Mouse (Mus musculus): ENCODE measurements at regions not wholly inside any gene's neighbourhood (a gene's known extent, or its start where the extent isn't known, plus 50 kb on each side); places are given as distances from the start of the nearest gene placed in this dataset.
A peak's percentile ranks its signal among the peaks of the same experiment; 100 is the strongest.

GRCm38 (mm10) chr4:124178401-124179018 is 260.7 kb upstream of the 4930535I16Rik start:
- DNase-seq (ENCODE audit: extremely low spot score), result peak; percentile 53

DNA sequence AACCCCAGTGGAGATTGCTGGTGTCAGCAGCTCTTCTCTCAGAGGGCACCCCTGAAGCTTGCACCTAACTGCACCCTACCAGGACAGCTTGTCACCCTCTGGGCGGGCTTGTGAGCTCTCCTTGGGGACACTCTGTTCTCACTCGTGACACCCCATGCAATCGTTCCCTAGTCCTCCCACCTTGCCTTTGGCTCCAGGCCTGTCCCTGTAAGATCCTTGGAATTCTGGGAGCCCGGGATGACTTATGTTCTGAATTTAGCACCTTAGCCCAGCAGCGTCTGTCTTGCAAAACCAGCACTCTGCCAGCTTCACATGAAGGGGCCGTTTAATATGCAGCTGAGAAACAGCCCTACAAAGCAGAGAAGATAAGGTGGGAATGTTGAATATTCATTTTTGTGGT is 257.7 kb upstream of the 4930535I16Rik start:
- DNase-seq (ENCODE audit: extremely low spot score), result no peak

- no peak for DNase-seq (ENCODE audit: extremely low spot score)
These were observed 236.8 kb upstream of the 4930535I16Rik start for GRCm38 (mm10) chr4:124154627-124155026.

DNA sequence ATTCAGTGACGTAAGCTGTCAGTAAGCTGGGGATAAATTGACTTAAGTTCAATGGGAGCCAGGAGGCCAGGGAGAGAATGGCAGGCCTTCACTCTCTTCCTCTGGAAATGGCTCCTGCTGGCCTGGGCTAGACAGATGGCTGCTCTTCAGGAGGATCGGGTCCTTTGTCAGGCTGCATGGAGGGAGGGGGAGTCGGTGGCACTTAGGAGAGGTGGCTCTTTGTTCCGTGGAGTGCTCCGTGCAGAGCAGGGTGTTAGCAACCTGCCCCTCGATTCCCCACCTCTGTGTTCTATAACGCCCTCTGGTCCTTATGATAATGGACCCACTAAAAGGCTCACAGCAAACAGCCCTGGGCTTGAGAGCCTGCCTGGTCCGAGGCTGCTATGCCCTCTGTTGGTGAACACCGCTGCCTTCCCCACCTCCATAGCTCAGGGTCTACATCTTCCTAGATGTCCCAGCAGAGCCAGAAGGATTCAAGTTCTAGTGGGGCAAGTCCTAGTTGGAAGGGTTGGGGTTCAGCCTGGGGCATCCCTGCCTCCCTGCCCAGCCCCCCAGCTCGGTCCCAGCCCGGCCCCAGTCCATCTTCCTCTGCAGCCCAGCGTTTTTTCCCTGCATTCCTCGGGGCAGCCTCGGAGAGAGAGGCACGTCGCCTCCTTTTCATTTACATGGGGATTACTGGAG is 232.1 kb upstream of the 4930535I16Rik start:
- DNase-seq (ENCODE audit: extremely low spot score), result peak; percentile 65

DNA sequence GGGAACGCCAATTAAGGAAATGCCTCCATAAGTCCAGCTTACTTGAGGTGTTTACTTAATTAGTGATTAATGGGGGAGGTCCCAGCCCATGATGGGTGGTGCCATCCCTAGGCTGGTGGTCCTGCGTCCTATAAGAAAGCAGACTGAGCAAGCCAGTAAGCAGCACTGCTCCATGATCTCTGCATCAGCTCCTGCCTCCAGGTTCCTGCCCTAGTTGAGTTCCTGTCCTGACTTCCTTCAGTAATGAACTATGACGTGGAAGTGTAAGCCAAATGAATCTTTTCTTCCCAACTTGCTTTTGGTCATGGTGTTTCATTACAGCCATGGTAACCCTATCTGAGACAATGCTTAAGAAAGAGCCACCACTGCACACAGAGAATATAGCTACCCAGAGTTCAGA is 231.2 kb upstream of the 4930535I16Rik start:
- DNase-seq (ENCODE audit: extremely low spot score), result no peak

DNA sequence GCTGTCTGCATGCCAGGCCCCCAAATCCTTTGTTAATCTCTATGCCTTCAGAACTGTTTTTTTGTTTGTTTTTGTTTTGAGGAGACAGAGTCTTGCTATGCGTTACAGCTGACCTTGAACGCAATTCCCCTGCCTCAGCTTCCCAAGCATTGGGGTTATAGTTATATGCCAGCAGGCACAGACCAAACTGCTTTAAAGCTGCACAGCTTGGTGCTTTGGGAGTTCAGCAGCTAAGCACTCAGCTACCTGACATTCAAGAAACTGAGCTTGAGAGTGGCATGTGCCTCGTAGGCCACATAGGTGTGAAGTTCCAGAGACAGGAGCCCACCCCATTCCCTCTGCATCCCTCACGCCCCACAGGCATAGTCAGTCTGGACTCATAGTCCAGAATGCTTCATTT is 229.5 kb upstream of the 4930535I16Rik start:
- no peak for DNase-seq (ENCODE audit: extremely low spot score)

DNA sequence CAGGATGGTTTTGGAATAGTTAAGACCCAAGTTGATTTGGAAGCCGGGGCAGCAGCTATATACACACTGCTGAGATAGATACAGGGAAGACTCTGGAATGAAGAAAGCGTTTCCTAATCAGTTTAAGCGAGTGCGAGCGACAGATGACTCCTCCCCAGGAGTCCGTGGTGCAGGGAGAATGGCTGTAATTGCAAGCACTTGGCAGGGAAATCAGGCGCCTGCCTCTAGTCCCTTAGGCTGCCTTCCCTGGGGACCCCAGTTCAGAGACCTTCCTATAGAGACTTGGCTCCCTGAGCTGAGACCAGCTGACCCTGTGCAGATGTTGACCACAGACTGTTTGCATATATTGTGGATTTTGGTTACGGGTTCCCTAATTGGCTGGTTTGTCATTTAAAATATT is 228.3 kb upstream of the 4930535I16Rik start:
- no peak for DNase-seq (ENCODE audit: extremely low spot score)

GRCm38 (mm10) chr4:124143630-124144029 is 225.8 kb upstream of the 4930535I16Rik start:
- DNase-seq (ENCODE audit: extremely low spot score), result no peak

DNA sequence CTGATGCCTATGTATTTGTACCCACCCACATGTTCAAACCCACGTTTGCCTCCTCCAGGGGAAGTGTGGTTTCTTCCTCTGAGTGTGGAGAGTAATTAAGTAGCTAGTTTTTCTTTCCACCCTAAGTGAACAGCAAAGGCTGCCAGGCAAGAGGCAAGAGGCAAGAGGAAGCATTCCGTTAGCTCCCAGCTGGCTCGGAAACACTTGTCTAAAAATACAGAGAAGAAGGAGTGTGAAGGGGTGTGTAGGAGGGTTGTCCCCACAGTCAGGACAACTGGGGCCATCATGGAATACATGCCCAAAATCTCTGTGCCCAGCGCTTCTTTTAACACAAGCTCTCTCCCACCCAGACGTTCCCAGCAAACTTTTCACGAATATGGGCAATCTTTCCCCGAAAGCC is 225.4 kb upstream of the 4930535I16Rik start:
- DNase-seq (ENCODE audit: extremely low spot score), result no peak

DNA sequence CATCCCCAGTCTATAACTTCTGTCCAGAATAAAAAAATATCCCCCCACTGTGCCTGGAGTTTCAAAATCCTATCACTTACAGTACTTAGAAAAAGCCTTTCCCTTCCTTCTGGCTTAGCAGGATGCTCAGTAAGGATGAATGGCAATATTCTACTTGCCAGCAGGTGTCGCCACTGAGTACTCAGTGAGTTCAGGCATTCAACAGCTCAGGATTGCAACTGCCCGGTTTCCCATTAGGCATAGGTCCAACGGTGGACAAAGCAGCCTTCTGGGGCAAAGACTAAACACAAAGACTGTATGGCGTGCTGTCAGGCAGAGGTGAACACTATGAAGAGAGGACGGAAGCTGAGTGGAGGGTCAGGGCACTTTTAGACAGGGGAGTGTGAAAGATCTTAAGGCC is 224.3 kb upstream of the 4930535I16Rik start:
- DNase-seq (ENCODE audit: extremely low spot score), result peak; percentile 80

GRCm38 (mm10) chr4:124135165-124135470 is 217.3 kb upstream of the 4930535I16Rik start:
- DNase-seq (ENCODE audit: extremely low spot score), result no peak

DNA sequence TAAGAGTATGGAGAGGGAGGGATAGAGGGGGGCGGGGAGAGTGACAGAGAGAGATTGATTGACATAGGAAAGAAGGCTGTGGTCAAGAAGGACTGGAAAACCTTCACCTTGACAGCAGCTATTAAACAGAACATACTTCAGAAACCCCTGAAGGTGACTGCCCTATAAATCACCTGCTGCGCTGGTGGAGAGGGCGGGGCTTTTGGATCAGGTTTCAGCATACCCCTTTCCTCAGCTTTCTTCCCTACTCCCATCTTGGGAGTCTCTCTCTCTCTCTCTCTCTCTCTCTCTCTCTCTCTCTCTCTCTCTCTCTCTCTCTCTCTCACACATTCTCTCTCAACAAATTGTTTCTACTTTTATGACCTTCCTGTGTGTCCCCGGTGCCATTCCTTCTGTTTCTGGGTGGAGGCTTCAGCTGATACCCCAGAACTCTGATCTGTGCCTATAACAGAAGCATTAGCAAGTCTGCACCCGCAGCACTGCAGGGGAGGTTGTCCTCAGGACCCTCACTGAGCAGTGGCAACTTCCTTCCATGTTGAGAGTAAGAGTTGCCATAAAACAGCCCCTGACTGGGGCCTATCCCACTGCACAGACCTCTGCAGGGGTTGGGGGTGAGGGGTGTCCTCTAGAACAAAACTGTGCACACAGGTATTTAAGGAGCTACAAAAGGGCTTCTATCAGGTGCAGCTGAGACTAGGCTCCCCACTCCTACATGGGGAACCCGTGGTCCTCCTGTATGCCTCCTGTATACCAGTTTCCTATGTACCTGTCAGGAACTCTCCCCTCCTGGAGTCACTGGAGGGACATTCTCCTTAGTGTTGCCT is 216.7 kb upstream of the 4930535I16Rik start:
- DNase-seq (ENCODE audit: extremely low spot score), result peak; percentile 29

DNA sequence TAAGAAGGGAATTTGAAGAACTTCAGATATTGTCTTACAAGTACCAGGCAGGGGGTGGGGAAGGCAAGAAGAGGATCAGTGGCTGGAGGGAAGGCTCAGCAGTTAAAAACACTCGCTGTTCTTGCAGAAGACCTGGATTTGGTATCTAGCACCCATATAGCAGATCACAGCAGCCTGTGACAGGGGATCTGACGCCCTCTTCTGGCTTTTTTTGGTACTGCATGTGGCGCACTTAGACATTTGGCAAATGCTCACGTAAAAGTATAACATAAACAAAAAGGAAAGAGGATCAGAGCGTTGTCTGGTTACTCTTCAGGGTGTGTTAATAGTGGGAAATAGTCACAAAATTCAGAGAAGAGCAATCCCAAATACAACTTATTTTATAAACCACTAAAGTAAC is 213.1 kb upstream of the 4930535I16Rik start:
- DNase-seq (ENCODE audit: extremely low spot score), result no peak

DNA sequence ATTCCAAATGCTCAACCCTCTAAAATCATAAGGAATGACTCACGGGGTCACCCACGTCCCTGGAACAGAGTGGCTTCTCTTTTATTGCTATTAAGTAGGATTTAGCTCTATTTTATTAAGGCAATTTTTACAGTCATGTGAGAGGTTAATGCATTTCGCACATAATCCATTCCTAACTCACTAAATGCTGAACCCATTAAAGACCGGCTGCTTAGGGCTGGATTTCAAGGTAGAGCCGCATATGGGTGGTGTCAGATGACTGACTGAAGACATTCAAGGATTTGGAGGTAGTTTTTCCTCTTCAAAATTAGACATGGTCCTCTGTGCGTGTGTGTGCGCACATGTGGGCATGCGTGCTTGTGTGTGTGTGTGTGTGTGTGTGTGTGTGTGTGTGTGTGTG is 208.4 kb upstream of the 4930535I16Rik start:
- no peak for DNase-seq (ENCODE audit: extremely low spot score)

DNA sequence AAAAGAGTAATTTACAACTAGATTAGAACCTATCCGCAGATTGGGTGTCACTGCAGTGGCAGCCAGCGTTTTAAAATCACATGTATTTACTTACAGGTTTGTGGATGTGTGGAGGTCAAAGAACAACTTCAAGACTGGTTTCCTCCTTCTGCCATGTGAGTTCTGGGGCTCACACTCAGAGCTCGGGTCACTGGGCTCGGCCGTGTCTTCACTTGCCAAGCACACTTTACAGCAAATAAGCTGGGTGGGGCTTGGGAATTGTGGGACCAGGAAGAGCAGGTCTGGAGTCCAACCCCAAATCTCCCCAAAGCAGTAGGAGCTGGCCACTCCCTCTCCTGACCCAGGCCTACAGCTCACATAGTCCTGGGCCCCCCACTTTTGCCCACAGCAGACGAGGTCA is 202.5 kb upstream of the 4930535I16Rik start:
- DNase-seq (ENCODE audit: extremely low spot score), result no peak

DNA sequence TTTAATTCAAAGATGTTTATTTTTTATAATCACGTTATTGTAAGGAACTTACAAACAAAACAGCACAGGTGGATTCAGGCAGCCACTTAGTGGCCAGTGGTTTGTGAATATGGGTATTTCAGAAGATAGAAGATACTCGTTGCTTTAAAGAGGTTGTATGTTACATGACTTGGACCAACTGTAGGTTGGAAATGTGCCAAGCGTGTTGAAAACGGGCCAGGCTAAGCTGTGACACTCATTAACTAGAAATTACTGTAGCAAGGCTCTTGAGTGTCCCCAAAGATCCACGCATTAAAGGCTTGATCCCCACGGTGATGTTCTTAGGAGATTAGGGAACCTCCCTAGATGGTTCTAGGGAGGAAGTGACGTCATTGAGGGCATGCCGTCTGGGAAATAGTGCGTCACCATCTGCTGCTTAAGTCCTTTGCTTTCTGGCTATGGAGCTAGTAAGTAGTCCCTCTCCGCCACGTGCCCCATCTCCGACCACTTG is 196.1 kb upstream of the 4930535I16Rik start:
- no peak for DNase-seq (ENCODE audit: extremely low spot score)

GRCm38 (mm10) chr4:124110705-124111104 is 192.9 kb upstream of the 4930535I16Rik start:
- DNase-seq (ENCODE audit: extremely low spot score), result peak; percentile 13

GRCm38 (mm10) chr4:124109371-124109770 is 191.5 kb upstream of the 4930535I16Rik start:
- no peak for DNase-seq (ENCODE audit: extremely low spot score)

- DNase-seq (ENCODE audit: extremely low spot score), result peak; percentile 51
These were observed 184.9 kb upstream of the 4930535I16Rik start for GRCm38 (mm10) chr4:124102684-124103083.

DNA sequence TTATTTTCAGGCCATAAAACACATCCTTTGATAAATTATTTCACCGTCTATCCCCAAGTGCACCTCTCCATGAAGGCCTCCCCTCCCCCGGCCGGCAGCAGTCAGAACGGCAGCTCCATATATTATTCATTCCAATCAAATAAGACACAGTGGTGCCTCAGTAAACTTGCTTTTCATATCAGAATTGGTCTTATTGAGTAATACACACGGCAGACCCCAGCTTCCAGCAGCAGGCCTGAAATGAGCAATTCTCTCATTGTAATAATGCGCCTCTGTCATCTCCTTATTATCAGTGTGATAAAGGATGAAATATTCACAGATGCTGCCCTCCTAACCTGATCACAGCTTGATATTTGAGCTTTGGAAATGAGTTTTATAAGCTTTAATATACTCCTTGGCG is 169.0 kb upstream of the 4930535I16Rik start:
- DNase-seq (ENCODE audit: extremely low spot score), result no peak

DNA sequence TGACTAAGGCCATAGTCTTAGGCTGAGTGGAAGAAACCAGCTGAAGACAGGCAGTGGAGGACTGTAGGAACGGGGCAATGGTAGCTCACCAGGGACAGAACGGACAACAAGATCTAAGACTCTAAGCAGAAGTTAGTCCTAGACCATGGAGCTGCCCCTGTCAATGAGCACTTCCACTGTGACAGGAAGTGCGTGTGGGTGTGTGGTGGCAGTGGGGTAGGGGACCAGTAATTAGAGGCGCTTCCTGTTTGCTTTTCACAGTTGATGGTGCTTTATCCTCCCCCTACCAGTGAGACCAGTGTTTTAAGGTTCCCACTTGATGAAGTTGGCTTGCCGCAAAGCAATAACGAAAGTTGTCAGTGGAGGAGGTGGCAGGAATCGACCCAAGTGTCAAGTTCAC is 168.4 kb upstream of the 4930535I16Rik start:
- no peak for DNase-seq (ENCODE audit: extremely low spot score)

DNA sequence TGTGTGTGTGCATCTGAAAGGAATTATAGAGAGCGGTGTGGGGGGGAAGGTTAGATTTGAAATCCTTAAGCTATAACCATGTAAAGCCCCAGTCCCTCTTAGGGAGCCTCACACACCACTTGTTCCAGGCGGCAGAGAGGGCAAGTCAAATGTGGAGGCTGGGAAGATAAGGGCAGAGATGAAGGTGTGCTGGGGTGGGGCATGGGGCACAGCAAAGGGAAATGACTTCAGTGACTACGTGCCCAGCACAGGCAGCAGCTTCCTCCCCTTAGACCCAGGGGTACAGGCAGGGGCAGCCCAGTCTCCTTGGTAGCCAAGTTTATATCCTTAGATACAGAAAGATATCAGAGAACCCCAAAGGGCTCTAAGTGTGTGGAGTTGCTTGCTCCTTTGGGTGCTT is 161.8 kb upstream of the 4930535I16Rik start:
- no peak for DNase-seq (ENCODE audit: extremely low spot score)

- no peak for DNase-seq (ENCODE audit: extremely low spot score)
These were observed 157.7 kb upstream of the 4930535I16Rik start for GRCm38 (mm10) chr4:124075551-124075950.

All from embryo, embryonic 9.5 days (tissue).